Mouse (Mus musculus) ES-Bruce4 (cell line): ENCODE measurements around the gene Ogfod3.

Experiments used
- CTCF ChIP-seq: IDR thresholded peaks from one replicate; pipeline ENCODE4 v1.8.1; 2011; ENCODE audit warnings: low read depth, low read length
- POLR2A ChIP-seq: IDR thresholded peaks from one replicate; pipeline ENCODE4 v1.8.1; 2011; ENCODE audit warnings: low read length; ENCODE audit not compliant: insufficient read depth

DNA sequence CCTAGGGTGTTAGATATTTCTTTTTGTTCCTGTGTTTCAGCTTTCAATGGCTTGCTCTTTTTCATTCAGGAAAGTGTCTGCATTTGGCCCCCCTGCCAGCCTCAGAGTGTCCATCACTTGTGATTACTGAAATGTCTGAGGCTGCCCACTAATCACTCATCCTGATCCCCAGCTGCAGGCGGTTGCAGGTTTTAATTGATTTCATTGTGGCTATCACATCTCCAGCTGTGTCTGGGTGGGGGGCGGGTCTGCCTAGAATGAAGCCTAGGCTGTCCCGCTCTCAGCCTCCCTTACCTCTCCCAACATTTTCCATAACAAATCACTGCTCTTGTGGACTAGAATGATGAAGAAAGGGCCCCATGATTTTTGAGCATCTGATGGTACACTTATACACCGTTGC lies 50.3 kb downstream of the Ogfod3 start:
- TF ChIP-seq POLR2A (no peak), CTCF (no peak)
